Mouse (Mus musculus) ES-E14 (cell line): ENCODE data around the gene Ttll13.

Source experiments
- HCFC1 ChIP-seq: IDR thresholded peaks from 2 replicates; pipeline ENCODE4 v1.6.1; 2012; ENCODE audit warnings: low read length, inconsistent platforms, borderline replicate concordance; ENCODE audit not compliant: insufficient read depth
- MAFK ChIP-seq: IDR thresholded peaks from 2 replicates; pipeline ENCODE4 v1.6.1; 2014; ENCODE audit warnings: mild to moderate bottlenecking, low read depth, low read length, inconsistent platforms; ENCODE audit not compliant: insufficient read depth
- ZNF384 ChIP-seq: IDR thresholded peaks from 2 replicates; pipeline ENCODE4 v1.6.1; 2012; ENCODE audit warnings: low read depth, low read length, inconsistent platforms

GRCm38 (mm10) chr7:80203638-80204096 lies 42.5 kb upstream of the Ttll13 start:
- no peak for TF ChIP-seq HCFC1
- TF ChIP-seq MAFK = no peak
- TF ChIP-seq ZNF384 = no peak
